Mouse (Mus musculus) MEL (cell line): ENCODE measurements at regions not wholly inside any gene's neighbourhood (a gene's known extent, or its start where the extent isn't known, plus 50 kb on each side); places are given as distances from the start of the nearest gene placed in this dataset.

ENCODE experiments used
- DNase-seq: peaks from one replicate; pipeline ENCODE4 v3.0.0; 2011; ENCODE audit warnings: low read depth, low spot score
- H3K27ac ChIP-seq: 2 replicates; pipeline ENCODE4 v1.5.1; 2012; ENCODE audit warnings: low read depth, mild to moderate bottlenecking, control low read depth, low read length, moderate library complexity; ENCODE audit not compliant: control insufficient read depth
- H3K27me3 ChIP-seq, 2 experiments: fragments of 150-350 bp in 1 of 2; sonication (generic) in 1 of 2; 2 replicates each; pipeline ENCODE4 v1.6.1; 2012; ENCODE audit warnings: low read length in 2 of 2, mild to moderate bottlenecking in 2 of 2, improper control_type of control experiment in 1 of 2, moderate library complexity in 1 of 2; ENCODE audit not compliant: insufficient read depth in 2 of 2, control insufficient read depth in 1 of 2
- H3K36me3 ChIP-seq, 2 experiments: 2 replicates each; pipeline ENCODE4 v1.6.1; 2012 to 2014; ENCODE audit warnings: low read length in 2 of 2, improper control_type of control experiment in 1 of 2, inconsistent platforms in 1 of 2, mild to moderate bottlenecking in 1 of 2; ENCODE audit not compliant: insufficient read depth in 2 of 2, control insufficient read depth in 1 of 2
- H3K4me1 ChIP-seq, 2 experiments: fragments of 150-350 bp in 1 of 2; sonication (generic) in 1 of 2; 2 replicates each; pipeline ENCODE4 v1.6.1; 2012; ENCODE audit warnings: low read length in 2 of 2, improper control_type of control experiment in 1 of 2, mild to moderate bottlenecking in 1 of 2; ENCODE audit not compliant: insufficient read depth in 2 of 2, control insufficient read depth in 1 of 2
- H3K4me3 ChIP-seq, 2 experiments: fragments of 150-350 bp in 1 of 2; sonication (generic) in 1 of 2; 2 replicates each; pipeline ENCODE4 v1.5.1; 2012; ENCODE audit warnings: low read depth in 2 of 2, low read length in 2 of 2, mild to moderate bottlenecking in 2 of 2, moderate library complexity in 2 of 2, control low read depth in 1 of 2, improper control_type of control experiment in 1 of 2; ENCODE audit not compliant: control insufficient read depth in 1 of 2, insufficient read depth in 1 of 2
- H3K79me2 ChIP-seq: 2 replicates; pipeline ENCODE4 v1.6.1; 2012; ENCODE audit warnings: mild to moderate bottlenecking, low read length, moderate library complexity; ENCODE audit not compliant: control insufficient read depth, poor library complexity, insufficient read depth
- H3K9ac ChIP-seq: 2 replicates; pipeline ENCODE4 v1.6.1; 2012; ENCODE audit warnings: low read depth, mild to moderate bottlenecking, control low read depth, low read length, moderate library complexity; ENCODE audit not compliant: control insufficient read depth, poor library complexity, severe bottlenecking
- H3K9me3 ChIP-seq: fragments of 150-350 bp; sonication (generic); replicated peaks from 2 replicates; pipeline ENCODE4 v1.6.1; 2012; ENCODE audit warnings: mild to moderate bottlenecking, low read length, improper control_type of control experiment, moderate library complexity; ENCODE audit not compliant: insufficient read depth
- BHLHE40 ChIP-seq: IDR thresholded peaks from 2 replicates; pipeline ENCODE4 v1.6.1; 2012; ENCODE audit warnings: low read depth, mild to moderate bottlenecking, inconsistent platforms, low read length, improper control_type of control experiment, borderline replicate concordance
- CTCF ChIP-seq, 3 experiments: IDR thresholded peaks in 2 of 3; conservative IDR thresholded peaks in 1 of 3; 2 replicates each; pipeline ENCODE4 v1.5.1; 2011 to 2012; ENCODE audit warnings: low read length in 3 of 3, low read depth in 2 of 3, mild to moderate bottlenecking in 2 of 3, improper control_type of control experiment in 1 of 3, inconsistent platforms in 1 of 3, mixed read lengths in 1 of 3, moderate library complexity in 1 of 3; ENCODE audit not compliant: control insufficient read depth in 1 of 3, insufficient read depth in 1 of 3, poor library complexity in 1 of 3, severe bottlenecking in 1 of 3
- EP300 ChIP-seq, 2 experiments: IDR thresholded peaks; 2 replicates each; pipeline ENCODE4 v1.6.1; 2011; ENCODE audit warnings: improper control_type of control experiment in 2 of 2, low read length in 2 of 2, low read depth in 1 of 2, mild to moderate bottlenecking in 1 of 2
- ETS1 ChIP-seq: IDR thresholded peaks from 2 replicates; pipeline ENCODE4 v1.6.1; 2012; ENCODE audit warnings: low read depth, mild to moderate bottlenecking, inconsistent platforms, low read length, improper control_type of control experiment, moderate library complexity
- HCFC1 ChIP-seq: IDR thresholded peaks from 2 replicates; pipeline ENCODE4 v1.6.1; 2012; ENCODE audit warnings: low read depth, mild to moderate bottlenecking, inconsistent platforms, low read length, improper control_type of control experiment, moderate library complexity
- KAT2A ChIP-seq: conservative IDR thresholded peaks from 2 replicates; pipeline ENCODE4 v1.6.1; 2012; ENCODE audit warnings: low read depth, low read length, improper control_type of control experiment, inconsistent platforms
- MEF2A ChIP-seq: IDR thresholded peaks from 2 replicates; pipeline ENCODE4 v1.6.1; 2014; ENCODE audit warnings: low read depth, mild to moderate bottlenecking, inconsistent platforms, low read length, improper control_type of control experiment; ENCODE audit not compliant: poor library complexity, insufficient replicate concordance, severe bottlenecking; ENCODE audit errors: extremely low read depth
- MXI1 ChIP-seq: IDR thresholded peaks from 2 replicates; pipeline ENCODE4 v1.6.1; 2011; ENCODE audit warnings: mild to moderate bottlenecking, low read depth, low read length, improper control_type of control experiment
- MYB ChIP-seq: IDR thresholded peaks from 2 replicates; pipeline ENCODE4 v1.6.1; 2011; ENCODE audit warnings: mild to moderate bottlenecking, low read depth, low read length, improper control_type of control experiment
- POLR2A ChIP-seq, 2 experiments: IDR thresholded peaks; 2 replicates each; pipeline ENCODE4 v1.6.1; 2011 to 2012; ENCODE audit warnings: low read length in 2 of 2, mild to moderate bottlenecking in 2 of 2, control low read depth in 1 of 2, improper control_type of control experiment in 1 of 2, low read depth in 1 of 2, moderate library complexity in 1 of 2; ENCODE audit not compliant: control insufficient read depth in 1 of 2, insufficient read depth in 1 of 2, poor library complexity in 1 of 2
- POLR2AphosphoS5 ChIP-seq: IDR thresholded peaks from 2 replicates; pipeline ENCODE4 v1.6.1; 2012; ENCODE audit warnings: low read depth, borderline replicate concordance, mild to moderate bottlenecking, inconsistent platforms, low read length, moderate library complexity, mixed read lengths
- RAD21 ChIP-seq: IDR thresholded peaks from 2 replicates; pipeline ENCODE4 v1.6.1; 2011; ENCODE audit warnings: mild to moderate bottlenecking, low read depth, low read length, improper control_type of control experiment
- SIN3A ChIP-seq: IDR thresholded peaks from 2 replicates; pipeline ENCODE4 v1.6.1; 2012; ENCODE audit warnings: low read length, improper control_type of control experiment, inconsistent platforms
- SMC3 ChIP-seq: IDR thresholded peaks from 2 replicates; pipeline ENCODE4 v1.6.1; 2011; ENCODE audit warnings: low read depth, low read length, improper control_type of control experiment
- TAL1 ChIP-seq: IDR thresholded peaks from 2 replicates; pipeline ENCODE4 v1.6.1; 2012; ENCODE audit warnings: mild to moderate bottlenecking, inconsistent platforms, low read length, moderate library complexity, mixed read lengths
- TBP ChIP-seq: IDR thresholded peaks from 2 replicates; pipeline ENCODE4 v1.8.0; 2011; ENCODE audit warnings: low read depth, low read length, improper control_type of control experiment
- TCF12 ChIP-seq: IDR thresholded peaks from 2 replicates; pipeline ENCODE4 v1.6.1; 2014; ENCODE audit warnings: low read depth, mild to moderate bottlenecking, inconsistent platforms, low read length, improper control_type of control experiment, moderate library complexity
- ZNF384 ChIP-seq: IDR thresholded peaks from 2 replicates; pipeline ENCODE4 v1.6.1; 2012; ENCODE audit warnings: low read depth, mild to moderate bottlenecking, inconsistent platforms, low read length, improper control_type of control experiment

GRCm38 (mm10) chr14:120113316-120113715 is 71.1 kb upstream of the Oxgr1 start:
- no peak overlapping the region for H3K27ac ChIP-seq
- no peaks in the 10 kb centered on the region; a peak in 1 of 4 replicates for H3K27me3 ChIP-seq
- no peaks in the 10 kb centered on the region for H3K9me3 ChIP-seq
- no peak overlapping the region for H3K4me3 ChIP-seq
- no peak overlapping the region for H3K9ac ChIP-seq
- H3K36me3 ChIP-seq, result no peaks in the 10 kb centered on the region
- H3K4me1 ChIP-seq, result no peaks in the 10 kb centered on the region
- TF ChIP-seq SIN3A (no peak), KAT2A (no peak), POLR2AphosphoS5 (no peak), MYB (no peak), EP300 (IDR thresholded peaks at IDR 0.05; ENCODE audit: low read depth in 1 of 2, low read length in 2 of 2) (no peak)
- H3K79me2 ChIP-seq, result no peaks in the 10 kb centered on the region
- no peak for DNase-seq

GRCm38 (mm10) chr14:120118582-120118981 is 76.3 kb upstream of the Oxgr1 start:
- Histone ChIP-seq H3K9ac (no peak overlapping the region), H3K4me1 (no peaks in the 10 kb centered on the region), H3K27ac (no peak overlapping the region), H3K79me2 (no peaks in the 10 kb centered on the region), H3K27me3 (no peaks in the 10 kb centered on the region), H3K36me3 (no peaks in the 10 kb centered on the region), H3K9me3 (no peaks in the 10 kb centered on the region), H3K4me3 (no peak overlapping the region)
- no peak for TF ChIP-seq POLR2A (IDR thresholded peaks at IDR 0.05; ENCODE audit: control insufficient read depth in 1 of 2, insufficient read depth in 1 of 2, low read depth in 1 of 2, low read length in 2 of 2, poor library complexity in 1 of 2)
- TF ChIP-seq CTCF (IDR thresholded peaks at IDR 0.05 in 2 of 3, conservative IDR thresholded peaks at IDR 0.05 in 1 of 3; ENCODE audit: control insufficient read depth in 1 of 3, insufficient read depth in 1 of 3, low read depth in 2 of 3, low read length in 3 of 3, poor library complexity in 1 of 3, severe bottlenecking in 1 of 3), result no peak
- TF ChIP-seq RAD21, result no peak
- TF ChIP-seq MXI1, result no peak
- no peak for TF ChIP-seq ETS1
- TF ChIP-seq MYB, result no peak
- TF ChIP-seq TCF12, result no peak
- TF ChIP-seq TAL1, result no peak
- no peak for TF ChIP-seq SMC3
- no peak for TF ChIP-seq TBP
- TF ChIP-seq HCFC1, result no peak
- TF ChIP-seq MEF2A, result no peak
- no peak for TF ChIP-seq POLR2AphosphoS5
- DNase-seq, result no peak

GRCm38 (mm10) chr14:120119094-120119501 is 76.9 kb upstream of the Oxgr1 start:
- TF ChIP-seq ZNF384 (no peak), MXI1 (no peak), BHLHE40 (no peak), POLR2AphosphoS5 (no peak)

More at GRCm38 (mm10) chr14:120119094-120119501, 76.9 kb upstream of the Oxgr1 start:
- Histone ChIP-seq H3K4me1 (no peaks in the 10 kb centered on the region), H3K27ac (no peak overlapping the region), H3K9ac (no peak overlapping the region), H3K36me3 (no peaks in the 10 kb centered on the region), H3K79me2 (no peaks in the 10 kb centered on the region), H3K9me3 (no peaks in the 10 kb centered on the region), H3K4me3 (no peak overlapping the region), H3K27me3 (no peaks in the 10 kb centered on the region)
- no peak for DNase-seq
